ENCODE assay signal across 18 mouse cellular contexts in genomic region chr19:56589008-56589407, GRCm38 (mm10). TPM values are rescaled to one million over a fixed set of nuclear protein-coding genes. Genes with fewer than 3 reads are reported as not detected.
DNase-seq lines count a peak whose midpoint lies in the region; ATAC-seq and TF ChIP-seq lines count a peak whose summit lies in the region.
"Had no signal": no experiment of that assay in that cellular context is flagged by ENCODE, and none has a peak within 500 bp of the region (broad histone marks: within the 10 kb centered on the region; RNA-seq: fewer than 3 reads in every experiment).

No protein-coding gene starts in this region.

- H3K9ac ChIP-seq in heart, embryonic 11.5 days (ENCODE audit: low read depth, low read length): no peak overlapping the region
- H3K9ac ChIP-seq in intestine, postnatal 0 days (ENCODE audit: low read depth, low read length): no peak overlapping the region
- no peak overlapping the region for H3K9ac ChIP-seq in intestine, embryonic 15.5 days
- H3K9ac ChIP-seq: forebrain, embryonic 15.5 days; hindbrain, embryonic 13.5 days; liver, embryonic 13.5 days; midbrain, embryonic 15.5 days; neural tube, embryonic 13.5 days had no signal

- no peak for TF ChIP-seq CTCF in intestine, postnatal 0 days (IDR thresholded peaks at IDR 0.05; ENCODE audit: low read depth)

- WGBS in heart, embryonic 11.5 days (ENCODE audit: insufficient replicate concordance): 68% methylated on average over 6 of the region's 6 CpGs
- 82% methylated on average over 6 of the region's 6 CpGs for WGBS in intestine, postnatal 0 days
- 93% methylated on average over 6 of the region's 6 CpGs for WGBS in intestine, embryonic 15.5 days

- TF ChIP-seq POLR2A in myocyte (IDR thresholded peaks at IDR 0.05; ENCODE audit: insufficient read length, low read depth): no peak

- H3K27ac ChIP-seq in heart, embryonic 11.5 days (ENCODE audit: low read depth, low read length): peak overlapping the region; percentile 8
- peak overlapping the region; percentile 54; the same call in 1 of the 2 replicates for H3K27ac ChIP-seq in intestine, postnatal 0 days (ENCODE audit: low read depth, low read length)
- H3K27ac ChIP-seq in intestine, embryonic 15.5 days: no peak overlapping the region
- H3K27ac ChIP-seq: hindbrain, embryonic 13.5 days; liver, embryonic 13.5 days; macrophage; midbrain, embryonic 15.5 days; neural tube, embryonic 13.5 days had no signal

- H3K9me3 ChIP-seq in heart, embryonic 11.5 days (replicated peaks; ENCODE audit: control insufficient read depth, low read length): no peaks in the 10 kb centered on the region
- no peaks in the 10 kb centered on the region for H3K9me3 ChIP-seq in intestine, postnatal 0 days (ENCODE audit: control insufficient read depth)
- H3K9me3 ChIP-seq in intestine, embryonic 15.5 days: no peaks in the 10 kb centered on the region
- H3K9me3 ChIP-seq: forebrain, embryonic 15.5 days; hindbrain, embryonic 13.5 days; liver, embryonic 13.5 days; midbrain, embryonic 15.5 days; neural tube, embryonic 13.5 days had no signal

- H3K79me2 ChIP-seq in myocyte (ENCODE audit: control insufficient read depth, insufficient read depth): no peaks in the 10 kb centered on the region

- no peak overlapping the region for H3K4me3 ChIP-seq in heart, embryonic 11.5 days (ENCODE audit: low read depth, low read length)
- H3K4me3 ChIP-seq in intestine, postnatal 0 days (ENCODE audit: low read depth, low read length): no peak overlapping the region
- H3K4me3 ChIP-seq in intestine, embryonic 15.5 days (replicated peaks): no peak overlapping the region
- H3K4me3 ChIP-seq in myocyte: no peak overlapping the region
- H3K4me3 ChIP-seq: forebrain, embryonic 15.5 days; hindbrain, embryonic 13.5 days; liver, embryonic 13.5 days; midbrain, embryonic 15.5 days; neural tube, embryonic 13.5 days had no signal

- H3K4me2 ChIP-seq in heart, embryonic 11.5 days: no peak overlapping the region
- no peak overlapping the region for H3K4me2 ChIP-seq in intestine, postnatal 0 days (replicated peaks; ENCODE audit: low read depth)
- no peak overlapping the region for H3K4me2 ChIP-seq in intestine, embryonic 15.5 days (replicated peaks)
- H3K4me2 ChIP-seq in myocyte (ENCODE audit: low read depth): peak overlapping the region; percentile 65
- H3K4me2 ChIP-seq: forebrain, embryonic 15.5 days; hindbrain, embryonic 13.5 days; liver, embryonic 13.5 days; midbrain, embryonic 15.5 days; neural tube, embryonic 13.5 days had no signal

- H3K36me3 ChIP-seq in heart, embryonic 11.5 days (ENCODE audit: control insufficient read depth, insufficient read depth, low read length): peaks cover 19% of the 10 kb centered on the region
- peaks cover 48% of the 10 kb centered on the region for H3K36me3 ChIP-seq in intestine, postnatal 0 days (ENCODE audit: control insufficient read depth, insufficient read depth)
- peaks cover 24% of the 10 kb centered on the region for H3K36me3 ChIP-seq in intestine, embryonic 15.5 days
- H3K36me3 ChIP-seq in myocyte (ENCODE audit: control insufficient read depth, insufficient read depth): peaks cover 32% of the 10 kb centered on the region

- no peak overlapping the region for H3ac ChIP-seq in myocyte (ENCODE audit: control insufficient read depth, insufficient read length)

- no peaks in the 10 kb centered on the region for H3K27me3 ChIP-seq in heart, embryonic 11.5 days (ENCODE audit: control insufficient read depth, insufficient read depth, low read length)
- no peaks in the 10 kb centered on the region for H3K27me3 ChIP-seq in intestine, postnatal 0 days (replicated peaks; ENCODE audit: control insufficient read depth, insufficient read depth, low read length)
- H3K27me3 ChIP-seq in intestine, embryonic 15.5 days (replicated peaks): no peaks in the 10 kb centered on the region
- no peaks in the 10 kb centered on the region for H3K27me3 ChIP-seq in myocyte (ENCODE audit: control insufficient read depth, insufficient read depth, insufficient read length)
- H3K27me3 ChIP-seq: forebrain, embryonic 15.5 days; hindbrain, embryonic 13.5 days; liver, embryonic 13.5 days; midbrain, embryonic 15.5 days; neural tube, embryonic 13.5 days had no signal

- peaks cover 15% of the 10 kb centered on the region for H3K4me1 ChIP-seq in heart, embryonic 11.5 days (ENCODE audit: control insufficient read depth, insufficient read depth, low read length)
- no peaks in the 10 kb centered on the region for H3K4me1 ChIP-seq in intestine, postnatal 0 days (replicated peaks; ENCODE audit: control insufficient read depth, insufficient read depth, low read length)
- 0 out of 2 replicates have a peak, but pooled peaks cover 2% of the 10 kb centered on the region for H3K4me1 ChIP-seq in intestine, embryonic 15.5 days (replicated peaks)
- H3K4me1 ChIP-seq: hindbrain, embryonic 13.5 days; liver, embryonic 13.5 days; midbrain, embryonic 15.5 days; neural tube, embryonic 13.5 days had no signal

- intact Hi-C loops in heart, postnatal 10 days (cut with DNase I): no loop called here
- intact Hi-C loops in left cerebral cortex, postnatal 25 days (cut with DNase I): no loop called here

- no peak for ATAC-seq in heart, embryonic 11.5 days (replicated peaks; ENCODE audit: insufficient number of reproducible peaks, low FRiP score, low TSS enrichment)
- ATAC-seq in intestine, postnatal 0 days: no peak
- ATAC-seq in intestine, embryonic 15.5 days: no peak
- ATAC-seq: forebrain, embryonic 15.5 days; midbrain, embryonic 15.5 days had no signal

- DNase-seq in heart, postnatal 10 days: no peak
- peak; percentile 41 for DNase-seq in 416B (ENCODE audit: low read depth)
- no peak for DNase-seq in left cerebral cortex, postnatal 25 days (ENCODE audit: low spot score in 2 of 2)
- DNase-seq: embryo, embryonic 11 days; kidney, adult 2 months; kidney, postnatal 10 days; liver, embryonic 13.5 days; retina, postnatal 1 day; thymus, postnatal 14 days had no signal

TF ChIP-seq in myocyte, 11 proteins besides CTCF, POLR2A, EP300 and RAD21:
- TF ChIP-seq MYOG (IDR thresholded peaks at IDR 0.05; ENCODE audit: control insufficient read depth in 1 of 3, insufficient read depth in 1 of 3, insufficient read length in 2 of 3, low read depth in 2 of 3) (peak in 1 of 3 experiments; percentile 73), MYOD1 (IDR thresholded peaks at IDR 0.05; ENCODE audit: control insufficient read depth in 1 of 3, insufficient read length in 2 of 3, low read depth in 2 of 3) (peak in 1 of 3 experiments; percentile 37), E2F4 (IDR thresholded peaks at IDR 0.05; ENCODE audit: insufficient read depth) (no peak)

RNA-seq across cellular contexts. Expression of gene Nhlrc2, which starts 40.9 kb away (rescaled TPM):
- polyA plus RNA-seq in heart, embryonic 11.5 days (2014; fragmentation: Nextera tagmentation; extraction: Ambion mirVana): 13.1 and 14.3 TPM in 2 replicates
- 10 to 100 TPM; 25.6 to 26.8 TPM for total RNA-seq in heart, postnatal 10 days (2021)
- 8.3 and 8.8 TPM in 2 replicates for polyA plus RNA-seq in intestine, postnatal 0 days (2015; fragmentation: Nextera tagmentation; extraction: Ambion mirVana)
- 14.1 and 15.9 TPM in 2 replicates for polyA plus RNA-seq in intestine, embryonic 15.5 days (2015; fragmentation: Nextera tagmentation; extraction: Ambion mirVana)
- polyA plus RNA-seq in myocyte (2012; fragmentation: generic; extraction: Trizol): 6.9 TPM
- 10 to 100 TPM; 11.2 to 12.1 TPM for total RNA-seq in left cerebral cortex, postnatal 25 days (2021)

RNA-seq across cellular contexts. Expression of gene Dclre1a, which starts 41.0 kb away (rescaled TPM):
- polyA plus RNA-seq in heart, embryonic 11.5 days (2014; fragmentation: Nextera tagmentation; extraction: Ambion mirVana): 13.6 and 14.6 TPM in 2 replicates
- total RNA-seq in heart, postnatal 10 days (2021): 10 to 100 TPM; 11.2 to 11.7 TPM
- polyA plus RNA-seq in intestine, postnatal 0 days (2015; fragmentation: Nextera tagmentation; extraction: Ambion mirVana): 11.5 and 13.8 TPM in 2 replicates
- 22.4 and 25.1 TPM in 2 replicates for polyA plus RNA-seq in intestine, embryonic 15.5 days (2015; fragmentation: Nextera tagmentation; extraction: Ambion mirVana)
- polyA plus RNA-seq in myocyte (2012; fragmentation: generic; extraction: Trizol): 3.3 TPM
- 10 to 100 TPM in 1 of 2 experiments, 1 to 10 TPM in 1; 9.3 to 11.0 TPM for total RNA-seq in left cerebral cortex, postnatal 25 days (2021)
